Mouse (Mus musculus): ENCODE measurements at regions not wholly inside any gene's neighbourhood (a gene's known extent, or its start where the extent isn't known, plus 50 kb on each side); places are given as distances from the start of the nearest gene placed in this dataset.
A peak's percentile ranks its signal among the peaks of the same experiment; 100 is the strongest.

GRCm38 (mm10) chr14:118366522-118366921, 99.8 kb downstream of the Gm9376 start:
- no peak overlapping the region for H3K9ac ChIP-seq (replicated peaks; ENCODE audit: low read length)
- no peaks in the 10 kb centered on the region for H3K9me3 ChIP-seq (ENCODE audit: control insufficient read depth, low read length)
- 49% methylated on average over 4 of the region's 4 CpGs for WGBS
- H3K4me3 ChIP-seq (replicated peaks; ENCODE audit: low read depth, low read length) = no peak overlapping the region
- no peak for ATAC-seq (ENCODE audit: low FRiP score, low TSS enrichment)
- peak; percentile 20 for DNase-seq
- H3K27ac ChIP-seq (replicated peaks; ENCODE audit: low read depth, low read length) = no peak overlapping the region
- peaks cover 16% of the 10 kb centered on the region for H3K4me1 ChIP-seq (ENCODE audit: control insufficient read depth, insufficient read depth, low read length)
- no peak overlapping the region for H3K4me2 ChIP-seq (ENCODE audit: low read length)
- no peaks in the 10 kb centered on the region; the same call in 1 of the 2 replicates for H3K27me3 ChIP-seq (ENCODE audit: control insufficient read depth, insufficient read depth, low read length)
- no peaks in the 10 kb centered on the region for H3K36me3 ChIP-seq (ENCODE audit: control insufficient read depth, insufficient read depth, low read length)

GRCm38 (mm10) chr14:118368619-118369431, 102.1 kb downstream of the Gm9376 start:
- Histone ChIP-seq H3K27me3 (ENCODE audit: control insufficient read depth, insufficient read depth, low read length) (no peaks in the 10 kb centered on the region; the same call in 1 of the 2 replicates), H3K4me1 (ENCODE audit: control insufficient read depth, insufficient read depth, low read length) (peaks cover 16% of the 10 kb centered on the region), H3K9ac (replicated peaks; ENCODE audit: low read length) (no peak overlapping the region), H3K4me2 (ENCODE audit: low read length) (no peak overlapping the region; the same call in 1 of the 2 replicates), H3K4me3 (replicated peaks; ENCODE audit: low read depth, low read length) (no peak overlapping the region), H3K9me3 (ENCODE audit: control insufficient read depth, low read length) (no peaks in the 10 kb centered on the region), H3K36me3 (ENCODE audit: control insufficient read depth, insufficient read depth, low read length) (no peaks in the 10 kb centered on the region), H3K27ac (replicated peaks; ENCODE audit: low read depth, low read length) (no peak overlapping the region)
- peak; percentile 36 for DNase-seq
- WGBS = 8% methylated on average over 9 of the region's 9 CpGs
- peak; percentile 49; the same call in 1 of the 2 replicates for ATAC-seq (ENCODE audit: low FRiP score, low TSS enrichment)

- Histone ChIP-seq H3K36me3 (ENCODE audit: control insufficient read depth, insufficient read depth, low read length) (no peaks in the 10 kb centered on the region), H3K4me1 (ENCODE audit: control insufficient read depth, insufficient read depth, low read length) (peaks cover 16% of the 10 kb centered on the region), H3K27me3 (ENCODE audit: control insufficient read depth, insufficient read depth, low read length) (no peaks in the 10 kb centered on the region; the same call in 1 of the 2 replicates), H3K27ac (replicated peaks; ENCODE audit: low read depth, low read length) (no peak overlapping the region), H3K9ac (replicated peaks; ENCODE audit: low read length) (no peak overlapping the region), H3K4me2 (ENCODE audit: low read length) (no peak overlapping the region), H3K4me3 (replicated peaks; ENCODE audit: low read depth, low read length) (no peak overlapping the region), H3K9me3 (ENCODE audit: control insufficient read depth, low read length) (no peaks in the 10 kb centered on the region)
- no peak for ATAC-seq (ENCODE audit: low FRiP score, low TSS enrichment)
- DNase-seq = no peak
- WGBS = 97% methylated on average over 15 of the region's 15 CpGs
Measured at GRCm38 (mm10) chr14:118371336-118371735, 104.6 kb downstream of the Gm9376 start.

GRCm38 (mm10) chr14:118374819-118375520, 108.2 kb downstream of the Gm9376 start:
- 88% methylated on average over 10 of the region's 10 CpGs for WGBS
- H3K36me3 ChIP-seq (ENCODE audit: control insufficient read depth, insufficient read depth, low read length) = no peaks in the 10 kb centered on the region

GRCm38 (mm10) chr14:118375641-118376040, 108.9 kb downstream of the Gm9376 start:
- Histone ChIP-seq H3K9me3 (ENCODE audit: control insufficient read depth, low read length) (no peaks in the 10 kb centered on the region), H3K4me2 (ENCODE audit: low read length) (no peak overlapping the region), H3K27me3 (ENCODE audit: control insufficient read depth, insufficient read depth, low read length) (no peaks in the 10 kb centered on the region), H3K27ac (replicated peaks; ENCODE audit: low read depth, low read length) (no peak overlapping the region), H3K36me3 (ENCODE audit: control insufficient read depth, insufficient read depth, low read length) (no peaks in the 10 kb centered on the region), H3K4me3 (replicated peaks; ENCODE audit: low read depth, low read length) (no peak overlapping the region), H3K9ac (replicated peaks; ENCODE audit: low read length) (no peak overlapping the region), H3K4me1 (ENCODE audit: control insufficient read depth, insufficient read depth, low read length) (no peaks in the 10 kb centered on the region)
- 94% methylated on average over 12 of the region's 12 CpGs for WGBS
- DNase-seq = no peak
- no peak for ATAC-seq (ENCODE audit: low FRiP score, low TSS enrichment)

More at GRCm38 (mm10) chr14:118374819-118375520, 108.2 kb downstream of the Gm9376 start:
- H3K4me2 ChIP-seq (ENCODE audit: low read length) = no peak overlapping the region
- H3K4me3 ChIP-seq (replicated peaks; ENCODE audit: low read depth, low read length) = no peak overlapping the region
- no peak overlapping the region for H3K27ac ChIP-seq (replicated peaks; ENCODE audit: low read depth, low read length)
- no peak overlapping the region for H3K9ac ChIP-seq (replicated peaks; ENCODE audit: low read length)
- ATAC-seq (ENCODE audit: low FRiP score, low TSS enrichment) (no peak), DNase-seq (no peak)
- no peaks in the 10 kb centered on the region for H3K9me3 ChIP-seq (ENCODE audit: control insufficient read depth, low read length)
- no peaks in the 10 kb centered on the region for H3K27me3 ChIP-seq (ENCODE audit: control insufficient read depth, insufficient read depth, low read length)
- H3K4me1 ChIP-seq (ENCODE audit: control insufficient read depth, insufficient read depth, low read length) = peaks cover under 1% of the 10 kb centered on the region; the same call in 1 of the 2 replicates

DNA sequence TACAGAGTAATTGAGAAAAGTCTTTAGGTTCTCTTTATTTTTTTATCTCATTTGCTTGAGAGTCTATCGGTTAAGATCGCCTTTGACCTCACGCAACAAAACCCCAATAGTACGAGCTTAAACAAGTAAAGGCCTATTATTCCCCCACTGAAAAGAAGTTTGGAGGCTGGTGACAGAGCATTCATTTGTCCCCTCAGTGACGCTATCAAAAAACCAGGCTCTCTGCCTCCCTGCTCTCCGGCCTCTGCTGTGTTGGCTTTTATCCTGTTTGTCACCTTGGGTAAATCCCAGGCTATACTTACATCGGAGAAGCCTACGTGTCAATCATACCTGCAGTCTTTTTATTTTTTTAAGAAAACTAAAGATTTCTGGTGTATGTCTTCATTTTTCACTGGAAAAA, 112.9 kb downstream of the Gm9376 start:
- WGBS = 22% methylated on average over 8 of the region's 8 CpGs
- ATAC-seq (ENCODE audit: low FRiP score, low TSS enrichment) = no peak

GRCm38 (mm10) chr14:118385529-118385932, 118.8 kb downstream of the Gm9376 start:
- DNase-seq (no peak), ATAC-seq (ENCODE audit: low FRiP score, low TSS enrichment) (no peak)
- Histone ChIP-seq H3K4me3 (replicated peaks; ENCODE audit: low read depth, low read length) (no peak overlapping the region), H3K4me2 (ENCODE audit: low read length) (no peak overlapping the region), H3K9me3 (ENCODE audit: control insufficient read depth, low read length) (no peaks in the 10 kb centered on the region), H3K36me3 (ENCODE audit: control insufficient read depth, insufficient read depth, low read length) (no peaks in the 10 kb centered on the region), H3K9ac (replicated peaks; ENCODE audit: low read length) (no peak overlapping the region), H3K27me3 (ENCODE audit: control insufficient read depth, insufficient read depth, low read length) (no peaks in the 10 kb centered on the region), H3K27ac (replicated peaks; ENCODE audit: low read depth, low read length) (no peak overlapping the region), H3K4me1 (ENCODE audit: control insufficient read depth, insufficient read depth, low read length) (no peaks in the 10 kb centered on the region)
- WGBS = 28% methylated on average over 7 of the region's 7 CpGs

More for the DNA sequence above, 112.9 kb downstream of the Gm9376 start:
- Histone ChIP-seq H3K27ac (replicated peaks; ENCODE audit: low read depth, low read length) (no peak overlapping the region), H3K4me1 (ENCODE audit: control insufficient read depth, insufficient read depth, low read length) (no peaks in the 10 kb centered on the region), H3K9ac (replicated peaks; ENCODE audit: low read length) (no peak overlapping the region), H3K4me3 (replicated peaks; ENCODE audit: low read depth, low read length) (no peak overlapping the region), H3K36me3 (ENCODE audit: control insufficient read depth, insufficient read depth, low read length) (no peaks in the 10 kb centered on the region), H3K4me2 (ENCODE audit: low read length) (no peak overlapping the region), H3K9me3 (ENCODE audit: control insufficient read depth, low read length) (no peaks in the 10 kb centered on the region), H3K27me3 (ENCODE audit: control insufficient read depth, insufficient read depth, low read length) (no peaks in the 10 kb centered on the region)
- no peak for DNase-seq

- WGBS = 90% methylated on average over 15 of the region's 15 CpGs
- DNase-seq = no peak
Measured at GRCm38 (mm10) chr14:118388061-118388460, 121.3 kb downstream of the Gm9376 start.

More at GRCm38 (mm10) chr14:118388061-118388460, 121.3 kb downstream of the Gm9376 start:
- no peaks in the 10 kb centered on the region for H3K36me3 ChIP-seq (ENCODE audit: control insufficient read depth, insufficient read depth, low read length)
- no peak overlapping the region for H3K9ac ChIP-seq (replicated peaks; ENCODE audit: low read length)
- H3K4me3 ChIP-seq (replicated peaks; ENCODE audit: low read depth, low read length) = no peak overlapping the region
- no peak for ATAC-seq (ENCODE audit: low FRiP score, low TSS enrichment)
- H3K9me3 ChIP-seq (ENCODE audit: control insufficient read depth, low read length) = no peaks in the 10 kb centered on the region
- H3K4me2 ChIP-seq (ENCODE audit: low read length) = no peak overlapping the region
- H3K27me3 ChIP-seq (ENCODE audit: control insufficient read depth, insufficient read depth, low read length) = no peaks in the 10 kb centered on the region
- no peaks in the 10 kb centered on the region for H3K4me1 ChIP-seq (ENCODE audit: control insufficient read depth, insufficient read depth, low read length)
- no peak overlapping the region for H3K27ac ChIP-seq (replicated peaks; ENCODE audit: low read depth, low read length)
